Mouse (Mus musculus) layer of hippocampus, adult 2 months (tissue): Measurements from ENCODE around the gene Slc25a28. TPM values are rescaled to one million over a fixed set of nuclear protein-coding genes. Genes with fewer than 3 reads are reported as not detected.
A peak's percentile ranks its signal among the peaks of the same experiment; 100 is the strongest.

ENCODE experiments used
- DNase-seq, 2 experiments: peaks; one replicate each; pipeline ENCODE4 v3.0.0; 2022; ENCODE audit warnings: low spot score in 2 of 2
- H3K27ac ChIP-seq: fragments of 200-600 bp; 2 replicates; pipeline ENCODE4 v1.8.1; 2022
- H3K4me3 ChIP-seq: fragments of 200-600 bp; 2 replicates; pipeline ENCODE4 v1.8.1; 2022; ENCODE audit warnings: mild to moderate bottlenecking
- CTCF ChIP-seq: fragments of 200-600 bp; conservative IDR thresholded peaks from 2 replicates; pipeline ENCODE4 v1.8.1; 2022; ENCODE audit warnings: antibody characterized with exemption, mild to moderate bottlenecking, moderate library complexity
- total RNA-seq, 2 experiments: library from RNA; stranded (reverse); gene quantifications; 2 replicates each; pipeline ENCODE4 v1.2.3; 2021

Gene Slc25a28
- total RNA-seq, 2 experiments from 2014 or later, result 44.3 to 45.2 TPM

DNA sequence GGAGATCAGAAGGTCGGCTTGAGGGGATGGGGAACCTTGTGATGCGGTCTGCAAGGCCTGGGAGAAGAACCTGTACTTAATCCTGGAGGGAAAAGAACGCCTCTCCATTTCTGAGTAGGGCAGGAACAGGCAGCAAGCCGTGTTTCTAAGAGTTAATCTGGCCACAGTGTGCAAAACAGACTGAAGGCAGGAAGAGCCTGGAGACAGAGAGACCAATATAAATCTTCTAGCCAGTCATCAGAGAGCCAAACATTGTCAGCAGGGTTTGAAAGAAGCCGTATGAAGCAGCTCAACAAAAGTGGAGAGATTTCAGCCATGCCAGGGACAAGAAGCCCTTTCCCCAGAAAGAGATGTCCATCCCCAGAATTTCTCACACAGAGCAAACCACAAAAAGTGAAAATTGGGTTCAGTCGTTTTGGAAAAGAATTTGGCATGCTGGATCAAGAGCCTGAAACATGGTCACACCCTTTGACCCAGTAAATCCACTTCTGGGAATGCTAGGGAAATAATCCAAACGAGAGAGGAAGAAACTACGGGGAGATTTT, 23.4 kb downstream of the Slc25a28 start:
- H3K27ac ChIP-seq, result no peak overlapping the region
- no peak overlapping the region for H3K4me3 ChIP-seq
- TF ChIP-seq CTCF, result no peak
- DNase-seq, result no peak

DNA sequence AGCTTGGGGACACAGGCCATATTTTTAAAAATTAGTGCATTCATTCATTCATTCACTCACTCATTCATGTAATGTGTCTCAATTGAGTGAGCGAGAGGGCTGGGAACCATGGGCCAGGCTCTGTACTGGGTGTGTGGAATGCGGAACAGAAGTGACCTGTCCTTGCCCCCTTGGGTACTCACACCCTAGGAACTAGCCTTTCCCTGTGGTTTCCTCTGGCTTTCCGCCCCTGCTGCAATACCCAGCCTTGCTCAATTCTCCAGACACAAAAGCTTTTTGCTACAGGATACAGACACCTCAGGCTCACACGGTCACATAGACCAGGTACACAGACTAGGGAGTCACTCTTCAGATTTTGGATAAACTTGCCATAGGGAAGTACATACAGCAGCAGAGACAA, 26.3 kb downstream of the Slc25a28 start:
- Histone ChIP-seq H3K4me3 (no peak overlapping the region), H3K27ac (no peak overlapping the region)
- TF ChIP-seq CTCF, result no peak
- no peak for DNase-seq

DNA sequence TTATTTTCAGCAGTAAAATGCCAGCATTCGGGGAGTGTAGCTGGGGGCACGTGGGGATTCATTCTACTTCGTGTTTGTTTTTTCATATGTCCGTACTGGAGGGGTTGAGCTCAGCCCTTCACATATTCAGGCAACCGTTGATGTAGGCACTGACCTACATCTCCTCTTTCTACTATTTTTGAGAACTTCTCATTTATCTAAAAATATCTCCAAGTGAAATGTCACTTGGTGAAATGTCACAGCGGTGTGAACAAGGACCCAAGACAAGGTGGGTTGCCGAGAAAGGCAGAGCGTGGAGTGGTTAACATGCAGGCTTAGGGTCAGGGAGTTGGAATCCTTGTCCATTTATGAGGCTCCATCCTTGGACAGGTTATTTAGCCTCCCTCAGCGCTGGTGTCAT, 27.4 kb downstream of the Slc25a28 start:
- H3K4me3 ChIP-seq, result no peak overlapping the region

DNA sequence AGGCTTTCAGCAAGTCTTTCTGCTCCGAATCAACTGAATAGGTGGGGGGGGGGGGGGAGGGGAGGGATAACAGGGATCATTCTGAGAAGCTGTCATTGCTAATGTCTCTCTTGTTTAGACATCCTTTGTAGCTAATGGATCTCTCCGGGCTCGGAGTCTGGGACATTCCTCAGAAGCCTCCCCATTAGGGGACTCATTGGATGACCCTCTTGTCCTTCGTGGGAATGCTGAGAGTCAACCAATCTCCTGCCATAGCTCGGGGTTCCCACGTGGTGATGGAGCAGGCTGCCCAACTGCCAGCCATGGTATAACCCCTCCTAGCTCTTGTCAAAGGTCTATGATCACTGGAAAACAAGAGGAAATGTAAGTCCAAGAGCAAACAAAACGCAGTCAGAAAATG, 27.8 kb downstream of the Slc25a28 start:
- no peak for TF ChIP-seq CTCF
- DNase-seq, result no peak
- Histone ChIP-seq H3K4me3 (no peak overlapping the region), H3K27ac (no peak overlapping the region)

More for the DNA sequence above, 27.4 kb downstream of the Slc25a28 start:
- no peak for DNase-seq
- TF ChIP-seq CTCF, result no peak
- no peak overlapping the region for H3K27ac ChIP-seq

DNA sequence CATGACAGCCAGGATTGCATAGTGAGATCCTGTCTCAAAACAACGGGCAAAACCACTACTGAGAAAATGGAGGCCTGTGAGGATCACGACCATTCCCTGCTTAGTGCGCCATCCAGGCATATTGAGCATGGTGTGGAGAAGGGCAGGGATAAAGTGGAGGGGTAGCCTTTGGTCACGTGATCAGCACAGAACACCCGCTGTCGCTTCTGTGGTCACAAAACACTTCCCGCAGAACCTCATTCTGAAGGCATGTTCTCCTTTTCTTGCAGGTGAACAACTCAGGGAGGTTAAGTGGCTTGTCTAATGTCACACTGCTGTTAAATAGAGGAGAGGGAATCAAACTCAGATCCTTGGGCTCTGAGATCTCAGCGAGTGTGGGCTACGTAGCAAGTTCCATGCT, 29.2 kb downstream of the Slc25a28 start:
- TF ChIP-seq CTCF, result no peak
- H3K4me3 ChIP-seq, result no peak overlapping the region
- no peak overlapping the region for H3K27ac ChIP-seq
- no peak for DNase-seq

DNA sequence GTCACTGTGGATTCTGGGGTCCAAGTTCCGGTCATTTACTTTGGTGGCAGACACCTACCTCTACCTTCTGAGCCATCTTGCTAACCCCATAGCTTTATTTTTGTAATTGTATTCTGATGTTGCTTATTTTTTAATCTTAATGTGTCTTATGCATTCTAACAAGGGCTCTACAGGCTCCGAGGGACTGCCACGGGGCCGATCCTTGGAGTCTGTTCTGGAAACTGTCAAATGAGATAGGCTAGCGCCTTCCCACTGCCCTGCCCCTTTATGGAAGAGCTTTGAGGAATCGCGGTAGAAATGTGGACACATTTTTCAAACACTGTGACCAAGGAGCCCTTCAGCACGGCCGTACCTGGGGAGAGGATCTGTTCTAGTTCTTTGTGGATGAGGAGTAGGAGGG, 31.8 kb downstream of the Slc25a28 start:
- Histone ChIP-seq H3K27ac (no peak overlapping the region), H3K4me3 (no peak overlapping the region)
- no peak for TF ChIP-seq CTCF
- DNase-seq, result no peak

DNA sequence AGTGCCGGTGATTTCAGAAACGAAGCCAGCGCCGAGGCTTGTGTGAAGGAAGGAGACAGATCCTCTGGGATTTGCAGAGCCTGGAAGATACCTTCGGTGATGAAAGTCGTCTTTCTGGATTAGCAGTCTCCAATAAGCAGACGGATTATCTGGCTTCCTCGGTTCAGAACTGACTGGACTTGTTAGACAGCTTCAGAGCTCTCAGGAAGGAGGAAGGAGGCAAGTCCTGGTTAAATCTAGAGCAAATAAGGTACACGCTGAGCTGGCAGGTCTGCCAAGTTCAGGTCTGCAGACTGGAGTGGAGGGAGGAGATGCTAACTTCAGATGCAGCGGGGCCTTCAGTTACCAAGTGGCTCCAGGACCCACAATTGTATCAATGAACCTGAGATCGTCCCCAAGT, 32.8 kb downstream of the Slc25a28 start:
- TF ChIP-seq CTCF, result no peak
- H3K27ac ChIP-seq, result no peak overlapping the region
- no peak overlapping the region for H3K4me3 ChIP-seq
- DNase-seq, result no peak

DNA sequence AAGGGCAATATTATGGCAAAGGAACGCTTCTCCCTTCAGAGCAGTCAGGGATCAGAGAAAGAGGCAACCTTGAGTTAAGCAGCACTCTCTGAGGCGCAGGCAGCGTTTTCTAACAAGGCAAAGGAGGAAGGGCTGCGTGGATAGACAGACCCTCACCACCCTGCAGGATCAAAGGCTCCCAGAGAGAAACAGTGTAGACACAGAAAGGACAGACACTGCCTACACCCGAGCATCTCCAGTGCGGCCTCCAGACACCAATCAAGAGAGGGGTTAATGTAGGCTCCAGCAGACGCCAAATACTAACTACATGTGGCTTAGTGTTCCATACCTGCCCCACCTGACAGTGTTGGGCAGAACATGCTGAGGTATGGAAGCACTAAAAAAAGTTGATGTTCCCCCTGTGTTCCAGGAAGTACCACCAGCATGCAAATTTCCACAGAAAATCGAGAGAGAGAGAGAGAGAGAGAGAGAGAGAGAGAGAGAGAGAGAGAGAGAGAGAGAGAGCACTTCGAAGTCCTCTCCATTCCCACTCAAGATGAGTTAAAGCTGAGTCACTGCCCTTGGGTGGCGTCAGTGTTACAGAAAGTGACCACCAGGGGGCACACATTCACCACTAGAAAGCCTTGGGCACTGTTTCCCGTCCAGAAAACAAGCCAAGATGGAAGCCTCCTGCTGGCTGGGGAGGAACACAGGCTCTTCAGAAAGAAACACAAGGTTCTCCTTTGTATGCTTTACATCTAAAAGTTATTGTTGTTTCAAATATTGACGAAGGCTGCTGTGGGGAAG, 44.0 kb downstream of the Slc25a28 start:
- TF ChIP-seq CTCF, result peak; percentile 81
- H3K27ac ChIP-seq, result no peak overlapping the region
- no peak overlapping the region for H3K4me3 ChIP-seq
- DNase-seq, result peak; percentile 67 to 88

DNA sequence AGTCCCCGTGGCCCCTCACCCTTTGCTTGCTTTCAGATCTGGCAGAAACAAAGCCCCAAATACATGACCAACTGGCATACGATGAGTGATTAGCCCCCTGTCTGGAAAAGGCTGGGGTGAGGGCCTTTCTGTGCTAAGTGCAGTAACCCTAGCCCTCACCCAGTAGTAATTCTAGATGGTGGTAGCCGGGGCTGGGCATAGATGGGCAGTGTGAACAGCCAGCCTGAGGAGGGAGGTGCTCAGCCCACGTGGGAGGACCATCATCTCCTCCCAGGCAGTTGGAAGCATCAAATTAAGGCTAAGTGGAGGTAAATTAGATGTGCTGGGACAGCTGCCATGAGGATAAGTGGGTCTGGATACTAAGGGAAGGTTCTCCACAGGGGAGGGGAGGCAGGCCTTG, 45.6 kb downstream of the Slc25a28 start:
- Histone ChIP-seq H3K27ac (no peak overlapping the region), H3K4me3 (no peak overlapping the region)
- TF ChIP-seq CTCF, result no peak
- DNase-seq, result no peak

DNA sequence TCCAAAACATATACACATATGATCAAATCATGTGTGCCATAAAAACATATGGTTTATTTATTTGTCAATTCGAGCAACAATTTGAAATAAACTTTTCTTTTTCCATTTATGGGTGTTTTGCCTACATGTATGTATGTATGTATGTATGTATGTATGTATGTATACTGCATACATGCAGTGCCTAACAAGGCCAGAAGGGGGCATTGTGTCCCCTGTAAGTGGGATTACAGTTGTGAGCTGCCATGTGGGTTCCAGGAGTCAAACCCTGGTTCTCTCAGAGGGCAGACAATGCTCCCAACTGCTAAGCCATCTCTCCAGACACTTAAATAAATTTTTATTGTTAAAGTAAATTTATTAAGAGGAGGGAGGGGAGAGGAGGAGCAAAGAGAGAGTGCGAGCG, 47.3 kb downstream of the Slc25a28 start:
- no peak overlapping the region for H3K4me3 ChIP-seq
- peak; percentile 48 for TF ChIP-seq CTCF
- no peak overlapping the region for H3K27ac ChIP-seq
- DNase-seq, result no peak

DNA sequence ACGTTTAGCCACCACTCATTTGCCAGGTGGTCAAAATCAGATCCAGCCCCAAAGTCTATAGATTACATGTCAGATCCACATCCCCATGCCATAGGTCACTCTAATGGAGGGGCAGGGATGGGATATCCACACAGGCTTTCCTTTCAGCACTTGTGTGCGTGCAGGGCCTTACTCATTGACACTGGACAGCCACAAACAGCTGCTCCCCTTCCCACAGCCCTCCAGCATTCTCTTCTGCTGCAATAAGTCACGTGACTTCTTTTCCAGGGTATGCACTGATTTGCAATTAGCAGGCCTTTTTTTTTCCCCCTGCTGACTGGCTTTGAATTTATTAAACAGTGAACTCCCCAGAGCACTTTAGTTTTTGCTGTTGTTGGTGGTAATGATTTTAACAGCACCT, 48.5 kb downstream of the Slc25a28 start:
- no peak overlapping the region for H3K4me3 ChIP-seq
- no peak for DNase-seq
- TF ChIP-seq CTCF, result no peak
- no peak overlapping the region for H3K27ac ChIP-seq

DNA sequence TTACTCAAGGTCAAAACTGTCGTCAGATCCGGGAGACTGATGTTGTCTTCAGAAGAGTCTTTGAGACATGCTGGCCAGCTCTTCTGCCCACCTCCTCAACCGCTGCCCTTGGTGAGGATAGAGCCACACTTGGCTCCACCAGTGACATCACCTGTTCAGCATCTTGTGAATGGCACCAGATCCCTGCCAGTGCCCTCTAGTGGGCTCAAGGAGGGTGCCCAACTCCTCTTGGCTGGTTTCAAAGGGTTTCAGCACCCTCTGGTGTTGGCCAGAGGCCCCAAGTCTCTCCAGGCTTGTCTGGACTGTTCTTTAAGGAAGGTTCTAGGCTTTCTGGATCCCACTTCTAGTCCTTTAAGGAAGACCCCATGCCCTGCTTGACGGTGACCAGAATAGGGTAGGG, 50.8 kb downstream of the Slc25a28 start:
- Histone ChIP-seq H3K4me3 (no peak overlapping the region), H3K27ac (no peak overlapping the region)
- DNase-seq, result peak; percentile 18 to 38
- peak; percentile 83 for TF ChIP-seq CTCF

DNA sequence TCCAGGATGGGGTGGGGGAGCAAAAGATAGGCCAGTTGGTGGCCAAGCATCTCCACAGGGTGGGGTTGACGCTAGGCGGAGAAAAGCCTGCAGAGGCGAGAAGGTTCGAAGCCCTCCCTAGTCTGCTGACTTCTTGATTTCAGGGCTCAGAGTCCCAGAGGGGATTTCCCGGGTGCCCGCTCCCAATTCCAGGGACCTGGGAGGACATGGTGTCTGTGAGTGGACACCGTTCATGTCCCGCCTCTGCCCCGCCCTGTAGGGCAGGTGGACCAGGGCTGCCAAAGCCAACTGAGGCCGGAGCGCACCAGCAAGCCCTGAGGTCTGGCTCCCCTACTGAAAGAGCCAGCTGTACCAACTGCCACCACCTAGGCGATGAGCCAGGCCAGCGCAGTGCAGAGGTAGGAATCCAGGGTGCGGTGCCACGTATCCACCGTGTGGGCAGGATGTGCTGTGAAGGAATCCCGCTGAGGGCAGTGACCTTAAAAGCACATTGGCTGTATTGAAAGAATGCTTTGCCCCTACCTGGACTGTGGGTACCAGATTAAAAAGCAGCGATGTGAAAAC, 54.7 kb downstream of the Slc25a28 start:
- DNase-seq, result no peak
- TF ChIP-seq CTCF, result no peak
- no peak overlapping the region for H3K4me3 ChIP-seq
- no peak overlapping the region for H3K27ac ChIP-seq

DNA sequence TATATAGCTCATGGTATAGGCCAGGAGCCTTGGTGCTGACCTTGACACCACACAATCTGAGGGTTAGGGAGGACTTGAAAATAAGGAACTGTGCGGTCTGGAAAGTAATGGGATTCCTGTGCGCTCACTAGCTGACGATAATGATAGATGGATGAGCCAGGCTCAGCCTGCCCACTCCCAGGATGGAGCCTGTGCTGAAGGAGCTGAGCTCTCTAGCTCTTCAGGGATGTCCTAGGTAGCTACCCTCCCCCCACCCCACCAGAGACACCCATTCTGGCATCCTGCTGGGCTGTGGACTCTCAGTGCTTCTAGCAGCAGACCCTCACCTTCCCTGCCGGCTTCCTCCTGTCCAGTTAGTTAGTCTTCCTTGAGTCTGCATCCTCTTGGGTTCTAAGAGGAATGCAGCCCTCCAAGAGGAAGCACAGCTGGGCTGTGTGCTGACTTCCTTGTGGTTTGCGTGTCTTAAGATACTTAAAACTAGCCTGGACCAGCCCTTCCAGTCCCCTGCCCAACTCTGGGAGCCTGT, 56.1 kb downstream of the Slc25a28 start:
- TF ChIP-seq CTCF, result no peak
- no peak overlapping the region for H3K27ac ChIP-seq
- H3K4me3 ChIP-seq, result no peak overlapping the region
- no peak for DNase-seq
